Mouse (Mus musculus): ENCODE data around the gene Gcsam. TPM values are rescaled to one million over a fixed set of nuclear protein-coding genes. Genes with fewer than 3 reads are reported as not detected.

Gene Gcsam
- polyA plus RNA-seq, 1 experiment from 2014 or later = not detected

GRCm38 (mm10) chr16:45653009-45653933 lies 43.1 kb downstream of the Gcsam start:
- Histone ChIP-seq H3K36me3 (no peaks in the 10 kb centered on the region), H3K4me2 (peak overlapping the region; percentile 83), H3K9me3 (no peaks in the 10 kb centered on the region), H3K9ac (peak overlapping the region; percentile 54), H3K27ac (replicated peaks) (no peak overlapping the region), H3K4me3 (peak overlapping the region; percentile 53), H3K27me3 (replicated peaks) (peaks cover 10% of the 10 kb centered on the region), H3K4me1 (peaks cover 16% of the 10 kb centered on the region)
- no peak for ATAC-seq (ENCODE audit: extremely low read depth, insufficient number of reproducible peaks, low FRiP score, low TSS enrichment)
- WGBS = 7% methylated on average over 17 of the region's 17 CpGs

DNA sequence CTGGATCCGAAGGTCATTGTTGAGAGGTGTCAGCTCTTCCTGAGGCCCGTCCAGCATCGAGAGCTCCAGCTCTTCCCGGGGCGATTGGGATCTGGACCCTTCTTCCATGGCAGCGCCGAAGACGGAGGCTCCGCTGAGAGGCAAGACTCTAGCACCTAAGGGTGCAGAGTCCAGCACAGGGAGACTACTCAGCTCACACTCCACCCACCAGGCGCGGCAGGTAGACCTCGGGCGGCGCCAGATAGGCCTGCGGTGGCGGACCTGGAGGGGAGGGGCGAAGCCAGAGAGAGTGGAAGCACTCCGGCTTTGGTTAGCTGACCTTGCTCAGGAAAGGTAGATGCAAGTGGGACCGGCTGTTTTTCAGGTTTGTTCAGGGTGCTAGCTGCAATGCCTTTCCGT lies 43.8 kb downstream of the Gcsam start, which contains the start of gene BC016579:
Gene BC016579, minus strand, starts transcription at position 135 of the 399 bp plus-strand sequence.
- H3K4me1 ChIP-seq = peaks cover 16% of the 10 kb centered on the region
- WGBS = 5% methylated on average over 20 of the region's 20 CpGs
- H3K4me3 ChIP-seq = peak within 1 kb of the TSS; percentile 53
- no peaks in the 10 kb centered on the region for H3K36me3 ChIP-seq
- peaks cover 10% of the 10 kb centered on the region for H3K27me3 ChIP-seq (replicated peaks)
- 0 out of 2 replicates have a peak, but pooled peaks have one; percentile 58 for ATAC-seq (ENCODE audit: extremely low read depth, insufficient number of reproducible peaks, low FRiP score, low TSS enrichment)
- no peaks in the 10 kb centered on the region for H3K9me3 ChIP-seq
- H3K27ac ChIP-seq (replicated peaks) = no peak within 1 kb of the TSS
- H3K4me2 ChIP-seq = peak within 1 kb of the TSS; percentile 83
- peak within 1 kb of the TSS; percentile 54 for H3K9ac ChIP-seq

GRCm38 (mm10) chr16:45654465-45654864 lies 44.3 kb downstream of the Gcsam start:
- ATAC-seq (ENCODE audit: extremely low read depth, insufficient number of reproducible peaks, low FRiP score, low TSS enrichment) = no peak
- Histone ChIP-seq H3K4me2 (peak overlapping the region; percentile 83), H3K36me3 (no peaks in the 10 kb centered on the region), H3K4me3 (no peak overlapping the region), H3K9me3 (no peaks in the 10 kb centered on the region), H3K4me1 (peaks cover 16% of the 10 kb centered on the region), H3K9ac (no peak overlapping the region), H3K27me3 (replicated peaks) (peaks cover 10% of the 10 kb centered on the region), H3K27ac (replicated peaks) (no peak overlapping the region)
- 65% methylated on average over 9 of the region's 9 CpGs for WGBS

DNA sequence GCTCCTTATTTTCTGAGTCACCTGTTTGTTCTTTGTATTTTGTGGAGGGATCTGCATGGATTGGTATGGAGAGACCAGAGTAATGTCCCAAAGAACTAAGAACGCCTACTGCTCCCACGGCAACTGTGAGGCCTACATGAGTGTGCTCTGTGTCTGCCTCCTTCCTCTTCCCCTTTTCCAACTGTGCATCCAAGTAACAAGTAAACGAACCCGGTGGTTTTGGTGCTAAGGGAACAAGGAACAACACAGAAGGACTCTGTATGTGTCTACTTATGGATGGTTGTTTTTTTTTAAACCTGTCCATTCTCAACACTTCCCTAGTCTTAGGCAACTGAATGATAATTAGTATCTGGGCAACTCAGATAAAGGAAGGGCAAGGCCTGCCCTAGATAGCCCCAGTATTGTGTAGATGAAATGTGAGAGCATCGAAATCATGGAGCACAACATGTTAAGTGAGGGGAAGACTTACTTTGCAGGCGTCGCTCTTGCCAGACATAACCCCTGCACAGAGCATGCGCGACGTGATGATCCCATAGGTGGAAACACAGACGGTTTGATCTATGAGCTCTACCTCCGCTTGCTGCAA lies 47.5 kb downstream of the Gcsam start:
- no peak for ATAC-seq (ENCODE audit: extremely low read depth, insufficient number of reproducible peaks, low FRiP score, low TSS enrichment)
- no peaks in the 10 kb centered on the region for H3K9me3 ChIP-seq

DNA sequence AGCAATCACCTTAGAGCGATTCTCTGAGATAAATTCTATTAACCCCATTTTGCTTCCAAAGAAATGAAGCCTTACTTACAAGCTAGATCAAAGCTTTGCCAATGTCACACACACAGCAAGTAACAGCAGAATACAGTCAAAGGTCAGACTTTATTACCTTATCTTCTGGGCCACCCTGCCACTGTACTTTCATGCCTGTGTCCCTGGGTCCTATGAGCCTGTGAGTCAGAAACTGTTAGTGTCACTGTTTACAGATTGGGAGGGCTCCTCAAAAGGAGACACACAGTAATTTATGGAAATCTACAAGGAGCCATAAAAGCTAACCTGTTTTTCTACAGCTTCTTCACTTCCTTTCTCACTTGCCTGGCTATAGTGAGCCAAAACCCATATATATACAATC lies 48.1 kb downstream of the Gcsam start:
- no peaks in the 10 kb centered on the region for H3K9me3 ChIP-seq
- no peak overlapping the region for H3K27ac ChIP-seq (replicated peaks)
- peaks cover 8% of the 10 kb centered on the region for H3K4me1 ChIP-seq
- no peak overlapping the region for H3K4me2 ChIP-seq
- no peak for ATAC-seq (ENCODE audit: extremely low read depth, insufficient number of reproducible peaks, low FRiP score, low TSS enrichment)
- no peaks in the 10 kb centered on the region for H3K36me3 ChIP-seq
- WGBS = 71% methylated on average over 1 of the region's 1 CpGs
- H3K4me3 ChIP-seq = no peak overlapping the region
- H3K9ac ChIP-seq = no peak overlapping the region
- H3K27me3 ChIP-seq (replicated peaks) = peaks cover 10% of the 10 kb centered on the region

More for the DNA sequence above, 47.5 kb downstream of the Gcsam start:
- Histone ChIP-seq H3K36me3 (no peaks in the 10 kb centered on the region), H3K27me3 (replicated peaks) (peaks cover 10% of the 10 kb centered on the region), H3K9ac (no peak overlapping the region), H3K4me3 (no peak overlapping the region), H3K4me2 (no peak overlapping the region), H3K4me1 (peaks cover 13% of the 10 kb centered on the region), H3K27ac (replicated peaks) (no peak overlapping the region)
- WGBS = 75% methylated on average over 12 of the region's 12 CpGs

- Histone ChIP-seq H3K4me1 (no peaks in the 10 kb centered on the region), H3K9me3 (no peaks in the 10 kb centered on the region), H3K4me2 (no peak overlapping the region), H3K36me3 (no peaks in the 10 kb centered on the region), H3K9ac (no peak overlapping the region), H3K27me3 (replicated peaks) (peaks cover 6% of the 10 kb centered on the region), H3K27ac (replicated peaks) (no peak overlapping the region), H3K4me3 (no peak overlapping the region)
- 64% methylated on average over 4 of the region's 4 CpGs for WGBS
- no peak for ATAC-seq (ENCODE audit: extremely low read depth, insufficient number of reproducible peaks, low FRiP score, low TSS enrichment)
These were observed 49.4 kb downstream of the Gcsam start for GRCm38 (mm10) chr16:45659596-45659995.

- H3K4me2 ChIP-seq = no peak overlapping the region
These were observed 52.2 kb downstream of the Gcsam start for GRCm38 (mm10) chr16:45662381-45662780.

GRCm38 (mm10) chr16:45666136-45666535 lies 56.0 kb downstream of the Gcsam start:
- Histone ChIP-seq H3K4me2 (no peak overlapping the region), H3K36me3 (no peaks in the 10 kb centered on the region), H3K27ac (replicated peaks) (no peak overlapping the region), H3K4me1 (no peaks in the 10 kb centered on the region), H3K4me3 (no peak overlapping the region), H3K9me3 (no peaks in the 10 kb centered on the region), H3K27me3 (replicated peaks) (no peaks in the 10 kb centered on the region), H3K9ac (no peak overlapping the region)
- ATAC-seq (ENCODE audit: extremely low read depth, insufficient number of reproducible peaks, low FRiP score, low TSS enrichment) = no peak
- WGBS = 53% methylated on average over 2 of the region's 2 CpGs

More at GRCm38 (mm10) chr16:45662381-45662780, 52.2 kb downstream of the Gcsam start:
- Histone ChIP-seq H3K4me3 (no peak overlapping the region), H3K9ac (no peak overlapping the region), H3K9me3 (no peaks in the 10 kb centered on the region), H3K27me3 (replicated peaks) (no peaks in the 10 kb centered on the region), H3K27ac (replicated peaks) (no peak overlapping the region), H3K36me3 (no peaks in the 10 kb centered on the region), H3K4me1 (no peaks in the 10 kb centered on the region)
- no peak for ATAC-seq (ENCODE audit: extremely low read depth, insufficient number of reproducible peaks, low FRiP score, low TSS enrichment)

DNA sequence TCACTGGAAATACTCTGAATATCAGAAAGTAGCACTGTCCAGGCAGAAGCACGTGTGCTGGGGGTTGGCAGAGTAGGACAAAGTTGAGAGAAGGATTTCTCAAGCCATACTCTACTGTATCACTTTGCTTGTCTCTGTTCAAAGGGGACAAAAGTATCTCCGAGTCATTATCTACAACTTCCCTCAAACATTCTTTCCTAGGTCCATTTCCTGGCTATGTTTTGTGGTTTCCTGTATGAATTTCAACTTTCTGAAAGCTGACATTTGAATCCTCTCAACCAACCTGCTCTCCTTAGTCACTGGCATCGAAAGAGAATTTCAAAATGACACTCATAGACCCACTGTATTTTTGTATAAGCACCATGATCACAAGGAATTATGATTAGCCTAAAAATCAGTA lies 58.0 kb downstream of the Gcsam start:
- Histone ChIP-seq H3K27me3 (replicated peaks) (no peaks in the 10 kb centered on the region), H3K4me3 (no peak overlapping the region), H3K4me2 (no peak overlapping the region), H3K36me3 (no peaks in the 10 kb centered on the region), H3K4me1 (no peaks in the 10 kb centered on the region), H3K9ac (no peak overlapping the region), H3K9me3 (no peaks in the 10 kb centered on the region), H3K27ac (replicated peaks) (no peak overlapping the region)
- no peak for ATAC-seq (ENCODE audit: extremely low read depth, insufficient number of reproducible peaks, low FRiP score, low TSS enrichment)
- WGBS = 40% methylated on average over 3 of the region's 3 CpGs

DNA sequence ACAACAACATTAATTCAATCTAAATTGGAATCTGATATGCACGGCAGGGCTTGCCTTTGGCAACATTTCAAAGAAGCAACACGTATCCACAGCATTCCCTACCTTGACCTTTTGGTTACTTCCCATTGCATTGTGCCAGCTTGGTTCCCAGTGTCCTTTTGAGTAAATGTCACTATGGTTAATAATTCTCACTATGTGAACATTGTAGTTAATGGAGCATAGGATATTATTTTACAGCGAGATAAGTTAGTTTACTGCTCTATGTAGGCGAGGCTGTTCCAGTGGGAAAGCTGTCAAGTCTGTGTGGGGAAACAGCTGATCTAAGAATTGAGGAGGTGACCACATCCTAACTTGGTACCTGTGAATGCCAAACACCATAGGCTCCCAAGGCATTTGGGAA lies 59.8 kb downstream of the Gcsam start:
- Histone ChIP-seq H3K36me3 (no peaks in the 10 kb centered on the region), H3K4me3 (no peak overlapping the region), H3K27ac (replicated peaks) (no peak overlapping the region), H3K9ac (no peak overlapping the region), H3K9me3 (no peaks in the 10 kb centered on the region), H3K4me2 (no peak overlapping the region), H3K27me3 (replicated peaks) (no peaks in the 10 kb centered on the region), H3K4me1 (no peaks in the 10 kb centered on the region)
- ATAC-seq (ENCODE audit: extremely low read depth, insufficient number of reproducible peaks, low FRiP score, low TSS enrichment) = no peak
- WGBS = 70% methylated on average over 4 of the region's 4 CpGs

All from heart, embryonic 13.5 days (tissue).